Mouse (Mus musculus) thymus, postnatal 36 days (tissue): ENCODE measurements around the gene Appl1.
A peak's percentile ranks its signal among the peaks of the same experiment; 100 is the strongest.

ENCODE experiments used
- DNase-seq, 2 experiments: peaks; one replicate each; pipeline ENCODE4 v3.0.0; 2022; ENCODE audit warnings: mixed read lengths in 2 of 2

Appl1 gene

GRCm38 (mm10) chr14:26971106-26971789 is at the start of gene Appl1:
Gene Appl1, minus strand, starts transcription at chr14:26971232.
- DNase-seq, result no peak

- no peak for DNase-seq
These were observed 48.8 kb upstream of the Appl1 start for GRCm38 (mm10) chr14:27019850-27020249.

GRCm38 (mm10) chr14:27017936-27018335 is 46.9 kb upstream of the Appl1 start:
- no peak for DNase-seq

GRCm38 (mm10) chr14:27013658-27014057 is 42.6 kb upstream of the Appl1 start:
- DNase-seq, result no peak

- no peak for DNase-seq
These were observed 40.5 kb upstream of the Appl1 start for GRCm38 (mm10) chr14:27011561-27011960.

GRCm38 (mm10) chr14:27005937-27006336 is 34.9 kb upstream of the Appl1 start:
- DNase-seq, result no peak

GRCm38 (mm10) chr14:27004906-27005305 is 33.9 kb upstream of the Appl1 start:
- DNase-seq, result no peak

- no peak for DNase-seq
These were observed 29.4 kb upstream of the Appl1 start for GRCm38 (mm10) chr14:27000386-27000785.

GRCm38 (mm10) chr14:26996257-26996656 is 25.2 kb upstream of the Appl1 start:
- no peak for DNase-seq

- DNase-seq, result peak; percentile 77
These were observed 23.2 kb upstream of the Appl1 start, which contains the start of gene Hesx1 for GRCm38 (mm10) chr14:26994211-26994741. Gene Hesx1, plus strand, starts transcription at chr14:26994416.

- no peak for DNase-seq
These were observed 22.4 kb upstream of the Appl1 start for GRCm38 (mm10) chr14:26993427-26993826.

GRCm38 (mm10) chr14:26991622-26992021 is 20.6 kb upstream of the Appl1 start:
- no peak for DNase-seq

GRCm38 (mm10) chr14:26988694-26989093 is 17.7 kb upstream of the Appl1 start:
- DNase-seq, result peak in 1 of 2 experiments; percentile 15

- DNase-seq, result no peak
These were observed 11.1 kb upstream of the Appl1 start for GRCm38 (mm10) chr14:26982150-26982530.

- no peak for DNase-seq
These were observed 10.6 kb upstream of the Appl1 start for GRCm38 (mm10) chr14:26981494-26982149.

GRCm38 (mm10) chr14:26981021-26981420 is 10.0 kb upstream of the Appl1 start:
- DNase-seq, result no peak

- no peak for DNase-seq
These were observed 8.8 kb upstream of the Appl1 start for GRCm38 (mm10) chr14:26979808-26980207.

- no peak for DNase-seq
These were observed 6.5 kb upstream of the Appl1 start for GRCm38 (mm10) chr14:26977500-26977899.

GRCm38 (mm10) chr14:26976212-26976611 is 5.2 kb upstream of the Appl1 start:
- no peak for DNase-seq

- DNase-seq, result no peak
These were observed 4.5 kb upstream of the Appl1 start for GRCm38 (mm10) chr14:26975490-26975889.

- DNase-seq, result no peak
These were observed 2.1 kb upstream of the Appl1 start for GRCm38 (mm10) chr14:26973089-26973488.

- peak; percentile 95 to 98 for DNase-seq
These were observed 546 bp downstream of the Appl1 start for GRCm38 (mm10) chr14:26970439-26970932.

GRCm38 (mm10) chr14:26969856-26970407 is 1.1 kb downstream of the Appl1 start:
- peak; percentile 62 to 68 for DNase-seq

GRCm38 (mm10) chr14:26969164-26969563 is 1.9 kb downstream of the Appl1 start:
- DNase-seq, result no peak
